Mouse (Mus musculus) gastrocnemius, adult 8-10 months (tissue): ENCODE data around the gene Ccdc39. TPM values are rescaled to one million over a fixed set of nuclear protein-coding genes. Genes with fewer than 3 reads are reported as not detected.

Experiments
- DNase-seq, 2 experiments: peaks; one replicate each; pipeline ENCODE4 v3.0.0; 2022; ENCODE audit warnings: low spot score in 2 of 2
- total RNA-seq, 4 experiments: library from RNA; stranded (reverse); gene quantifications; 2 replicates each; pipeline ENCODE4 v1.2.4; 2022

Ccdc39 gene
- total RNA-seq = under 1 TPM in 2 of 4 experiments, not detected in 2; 0.34 to 0.54 TPM

DNA sequence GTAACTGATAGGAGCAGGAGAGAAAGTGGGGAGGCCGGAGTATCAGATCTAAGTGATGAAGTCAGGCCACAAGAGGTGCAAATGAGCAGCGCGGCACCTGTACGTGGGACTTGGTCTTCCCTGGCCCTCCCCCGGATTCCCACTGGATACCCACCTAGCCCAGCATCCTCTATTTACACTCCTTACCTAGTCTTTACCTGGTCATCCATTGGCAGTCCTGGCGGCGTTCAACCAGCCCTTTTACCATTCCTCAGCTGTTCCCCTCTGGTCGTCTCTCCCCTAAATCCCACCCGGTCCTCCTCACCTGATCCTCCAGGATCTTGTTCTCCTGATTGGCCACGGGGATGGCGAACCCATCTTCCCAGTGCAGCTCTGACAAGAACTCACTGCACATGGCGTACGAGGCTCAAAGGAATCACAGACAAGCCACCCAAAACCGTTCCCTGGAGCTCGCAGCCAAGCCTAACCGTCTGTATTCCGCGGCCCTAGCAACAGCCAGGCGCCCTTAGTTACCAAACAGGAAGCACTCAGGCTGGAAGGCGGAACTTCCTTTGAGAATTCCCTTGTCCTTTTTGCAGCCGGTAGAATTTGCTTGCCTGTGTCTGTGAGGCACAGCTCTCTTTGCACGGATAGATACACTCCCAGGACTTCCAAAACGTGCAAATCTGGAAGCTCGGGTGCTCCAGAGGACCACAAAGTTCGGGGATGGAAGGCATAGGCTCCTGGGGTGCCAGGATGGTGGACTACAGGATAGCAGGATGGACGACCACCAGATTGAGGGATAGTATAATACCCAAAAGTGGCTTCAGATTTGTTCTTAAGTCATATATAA, at the start of gene Ccdc39:
TSS of gene Ccdc39 (minus strand) at position 510 of the 832 bp plus-strand sequence.
- peak; percentile 16 to 36 for DNase-seq

DNA sequence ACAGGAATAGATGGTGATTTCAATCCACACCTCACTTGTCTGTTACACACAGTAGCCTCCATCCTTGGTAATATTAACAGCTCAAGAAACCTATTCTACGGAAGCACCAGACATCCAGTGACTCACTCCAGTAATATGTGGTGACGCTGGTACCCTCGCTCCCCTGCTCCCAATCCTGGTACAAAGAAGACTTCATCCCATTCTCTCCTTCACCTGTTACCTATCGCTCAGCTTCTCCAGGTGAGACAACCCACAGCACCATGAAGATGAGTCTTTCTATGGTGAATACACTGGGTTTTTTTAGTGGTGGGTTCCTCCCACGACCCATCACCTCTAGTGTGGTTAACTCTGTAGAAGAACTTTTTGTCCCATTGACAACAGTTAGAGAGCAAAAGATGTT, 49.3 kb upstream of the Ccdc39 start:
- DNase-seq = no peak

DNA sequence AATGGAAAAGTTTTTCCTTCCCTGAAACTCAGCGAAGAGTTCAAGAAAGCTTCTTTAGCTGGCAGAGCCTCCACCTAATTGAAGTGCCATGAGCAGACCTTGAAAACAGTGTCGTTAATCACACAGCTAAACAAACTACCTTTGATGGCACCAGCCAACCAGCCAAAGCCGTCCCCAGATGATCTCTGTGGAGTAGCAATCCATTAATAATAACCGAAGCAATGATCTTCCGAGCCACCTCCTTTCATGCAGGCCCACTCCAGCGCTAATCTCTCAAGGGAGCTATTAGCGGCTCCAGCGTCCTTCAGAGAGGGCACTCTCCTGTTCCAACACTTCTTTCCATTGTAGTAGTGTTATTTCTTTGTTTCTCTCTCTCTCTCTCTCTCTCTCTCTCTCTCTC, 43.3 kb upstream of the Ccdc39 start:
- no peak for DNase-seq

DNA sequence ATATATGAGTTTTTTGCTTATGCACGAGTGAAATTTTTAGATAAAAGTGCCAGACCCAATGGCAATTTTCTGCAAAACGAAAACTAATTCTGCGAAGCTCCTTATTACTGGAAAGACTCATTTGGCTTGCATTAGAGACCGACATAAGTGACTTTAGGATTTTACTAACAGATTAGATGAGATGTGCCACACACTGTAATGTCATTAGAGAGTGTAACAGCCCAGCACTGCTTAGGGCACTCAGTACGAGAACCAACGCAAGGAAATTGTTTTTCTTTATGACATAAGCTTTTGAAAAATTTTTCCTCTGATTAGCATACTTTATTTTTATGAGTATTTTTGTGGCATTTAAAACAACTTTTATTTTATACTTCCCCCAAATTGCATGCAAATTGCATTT, 39.0 kb upstream of the Ccdc39 start:
- DNase-seq = no peak

DNA sequence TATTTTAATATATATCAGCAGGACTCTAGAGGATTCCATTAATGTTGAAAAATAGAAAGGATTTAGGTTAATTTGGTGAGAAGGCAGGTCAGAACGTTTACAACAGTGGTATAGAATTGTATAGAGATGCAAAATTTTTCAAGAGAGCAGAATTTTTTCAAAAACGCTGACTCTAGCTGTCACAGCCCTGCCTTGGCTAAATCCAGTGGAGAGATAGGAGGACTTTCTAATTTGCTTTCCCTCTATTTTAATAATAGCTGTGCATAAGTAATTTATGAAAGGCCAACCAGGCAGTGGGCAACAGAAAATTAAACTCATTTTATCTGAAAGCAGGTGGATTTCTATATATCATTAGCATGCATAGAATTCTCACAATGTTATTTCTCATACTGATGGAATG, 38.6 kb upstream of the Ccdc39 start:
- DNase-seq = no peak

DNA sequence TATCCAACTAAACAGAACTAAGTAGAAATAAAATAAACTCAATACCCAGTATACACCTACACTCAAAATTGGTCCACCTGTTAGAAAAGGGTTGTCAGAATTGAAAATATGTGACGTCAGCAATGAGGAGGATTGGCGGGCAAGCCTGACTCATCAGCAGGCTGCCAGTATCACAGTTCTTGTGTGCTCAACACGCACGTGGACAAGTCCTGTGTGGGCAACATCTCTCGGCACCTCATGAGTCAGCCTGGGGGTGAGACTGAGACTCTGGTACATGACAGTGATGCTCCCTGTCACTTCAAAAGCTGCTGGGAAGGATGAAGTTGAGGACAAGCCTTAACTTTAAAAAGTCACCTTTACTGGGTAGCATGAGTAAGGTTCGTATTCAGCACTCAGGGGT, 34.6 kb upstream of the Ccdc39 start:
- DNase-seq = no peak

DNA sequence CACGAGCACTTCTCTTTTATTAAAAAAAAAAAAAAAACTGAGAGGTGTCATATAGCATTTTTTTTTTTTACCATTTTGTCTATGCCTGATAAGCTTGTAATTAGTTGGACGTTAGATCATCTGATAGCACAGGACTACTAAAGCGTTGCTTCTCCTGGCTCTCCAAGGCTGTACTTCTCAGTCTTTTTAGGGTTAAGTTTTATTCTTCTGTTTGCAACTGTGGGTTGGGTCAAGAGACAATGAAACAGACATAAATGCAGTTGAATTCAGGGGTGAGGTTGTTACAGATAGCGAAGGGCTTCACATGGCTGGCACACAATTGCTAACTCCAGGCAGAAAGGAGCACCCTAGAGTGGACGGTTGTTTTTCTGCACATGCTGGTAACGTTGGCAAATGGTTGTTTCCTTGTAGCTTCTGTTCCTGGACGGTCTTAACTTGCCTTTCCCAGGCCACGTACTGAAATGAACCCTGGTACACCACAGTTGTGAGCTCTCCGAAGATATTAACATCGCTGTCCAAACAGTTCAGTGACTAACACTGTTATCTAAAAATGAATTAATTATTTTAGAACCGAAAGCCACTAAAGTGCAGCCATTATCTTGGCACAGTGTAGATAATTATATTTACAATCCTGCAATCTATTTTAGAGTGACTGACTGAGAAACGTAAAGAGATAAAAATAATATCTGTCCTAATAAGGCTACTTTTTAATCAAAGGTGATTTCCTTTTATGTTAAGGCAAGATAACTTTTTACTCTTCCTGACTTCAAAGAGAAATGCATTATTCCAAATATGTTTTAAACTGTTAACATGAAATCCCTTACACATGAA, 30.6 kb upstream of the Ccdc39 start:
- DNase-seq = no peak

DNA sequence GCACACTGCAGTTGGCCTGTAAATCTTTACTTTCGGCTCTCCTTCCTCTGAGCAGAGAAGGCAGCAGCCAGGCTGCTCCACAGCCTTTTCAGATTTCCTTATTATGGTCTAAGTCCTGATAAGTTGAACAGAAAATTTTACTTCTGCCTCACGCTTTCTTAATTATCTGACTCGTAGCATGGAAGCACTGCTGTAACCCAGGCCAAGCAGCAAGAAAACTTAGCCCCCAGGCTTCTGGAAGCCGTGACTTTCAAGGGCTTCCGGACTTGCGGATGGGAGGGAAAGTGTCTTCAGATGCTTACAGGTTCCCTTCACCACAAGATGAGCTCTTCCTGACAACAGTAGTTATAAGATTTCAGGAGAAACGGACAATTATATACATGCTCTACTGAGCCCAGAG, 29.7 kb upstream of the Ccdc39 start:
- DNase-seq = no peak

DNA sequence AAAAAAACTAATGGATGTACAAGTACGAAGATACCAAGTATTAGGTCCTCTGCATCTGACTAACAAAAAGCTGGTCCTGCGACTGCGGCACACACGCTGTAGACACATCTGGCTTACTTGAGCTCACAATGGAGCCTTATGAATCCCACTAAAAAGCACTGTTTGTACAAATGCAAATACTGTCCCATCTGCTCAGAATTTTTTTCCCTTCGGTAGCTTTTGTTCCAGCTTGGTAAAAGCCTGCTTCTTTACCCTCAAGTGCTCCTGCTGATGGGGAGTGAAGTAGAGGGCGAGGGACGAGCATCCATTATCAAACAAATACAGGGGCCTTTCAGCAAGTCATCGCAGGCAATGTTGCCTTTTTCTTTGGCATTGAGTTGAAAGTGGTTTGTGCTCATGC, 29.3 kb upstream of the Ccdc39 start:
- no peak for DNase-seq

DNA sequence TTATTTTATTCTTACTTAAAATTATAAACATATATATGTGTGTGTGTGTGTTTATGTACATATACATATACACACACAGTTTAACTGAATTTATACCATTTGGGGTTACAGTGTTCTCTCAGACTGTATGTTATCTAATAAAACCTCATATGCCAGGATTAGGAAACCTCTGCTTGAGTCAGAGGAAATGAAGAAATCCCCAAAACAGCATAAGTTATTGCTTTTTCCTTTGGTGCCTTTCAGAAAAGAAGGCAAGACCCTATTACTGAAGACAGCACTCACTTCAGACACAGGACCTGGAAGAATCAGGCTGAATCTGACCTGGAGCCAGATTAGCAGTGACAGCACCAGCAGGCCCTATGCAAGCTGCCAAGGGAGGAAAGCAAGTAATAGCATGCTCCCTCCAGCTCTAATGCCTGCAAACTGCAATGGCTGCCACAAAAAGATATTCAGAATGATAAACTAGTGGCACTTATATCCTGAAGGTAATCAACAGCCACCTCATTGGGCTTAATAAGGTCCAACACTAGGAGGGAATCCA, 20.0 kb upstream of the Ccdc39 start:
- DNase-seq = no peak

DNA sequence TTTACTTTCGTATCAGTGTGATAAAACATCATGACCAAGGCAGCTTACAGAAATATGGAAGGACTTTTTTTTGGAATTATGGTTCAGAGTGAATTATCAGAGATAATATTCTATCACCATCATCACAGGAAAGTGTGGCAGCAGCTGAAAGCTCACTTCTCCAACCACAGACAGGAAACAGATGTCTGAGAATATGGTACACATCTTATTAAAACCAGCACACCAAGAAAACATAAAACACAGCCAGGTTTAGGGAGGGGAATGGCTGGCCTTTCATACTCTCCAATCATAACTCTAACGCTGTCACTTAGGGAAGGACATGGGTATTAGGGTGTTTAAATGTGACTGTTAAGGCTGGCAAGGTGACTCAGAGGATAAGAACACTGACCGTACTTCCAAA, 14.8 kb upstream of the Ccdc39 start:
- DNase-seq = no peak

DNA sequence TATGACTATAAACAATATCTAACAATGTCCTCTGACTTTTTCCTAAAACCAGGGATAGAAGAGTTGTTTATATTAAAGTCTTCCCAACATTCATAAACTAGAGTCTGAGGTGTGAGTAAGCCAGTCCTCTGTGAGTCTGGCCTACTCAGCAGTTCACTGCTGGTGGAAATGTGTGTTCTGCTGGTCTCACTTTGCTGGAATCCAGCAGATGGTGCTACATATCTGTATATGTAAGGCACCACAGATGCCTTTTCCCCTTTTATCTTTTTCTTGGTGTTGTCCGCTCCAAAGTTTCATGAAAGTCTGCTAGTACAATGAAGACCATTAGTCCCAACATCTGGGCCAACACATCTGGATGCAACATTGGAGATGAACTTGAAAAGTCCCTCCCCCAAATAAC, 9.0 kb upstream of the Ccdc39 start:
- no peak for DNase-seq

DNA sequence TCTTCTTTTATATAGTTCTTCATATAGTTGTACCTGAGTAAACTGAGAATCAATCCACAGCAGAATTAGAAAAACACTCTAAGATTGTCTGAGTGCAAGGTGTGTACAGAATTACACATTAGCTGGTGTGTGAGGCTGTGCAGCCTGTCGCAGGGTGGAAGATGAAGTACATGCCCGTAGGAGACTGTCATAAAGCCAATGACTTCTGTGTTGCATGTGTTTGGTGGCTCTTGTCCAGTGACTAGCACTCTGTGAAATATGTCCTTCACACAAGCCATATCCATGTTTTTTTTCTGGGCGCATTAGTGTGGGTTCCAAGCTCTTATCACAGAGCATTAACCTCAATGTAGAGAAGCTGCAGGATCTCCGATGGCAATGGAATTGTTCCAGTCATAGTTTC, 6.7 kb upstream of the Ccdc39 start:
- no peak for DNase-seq

DNA sequence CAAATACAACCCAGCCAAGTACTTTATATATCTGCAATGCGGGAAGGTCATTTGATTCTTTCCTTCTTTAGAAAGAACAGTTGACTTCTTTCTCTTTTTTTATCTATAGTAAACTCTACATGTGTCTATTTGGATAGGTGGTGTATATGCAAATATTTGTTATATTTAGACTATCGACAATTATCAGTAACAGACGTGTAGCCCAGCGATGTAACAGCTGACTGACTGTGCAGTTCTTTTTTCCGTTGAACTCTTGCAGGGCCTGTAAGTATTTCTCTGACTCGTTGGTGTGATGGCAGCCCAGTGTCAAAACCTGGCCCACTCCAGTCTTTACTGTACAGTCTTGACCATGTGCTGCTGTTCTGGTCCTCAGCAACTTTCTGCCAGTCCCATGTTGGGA, 2.5 kb upstream of the Ccdc39 start:
- DNase-seq = no peak

DNA sequence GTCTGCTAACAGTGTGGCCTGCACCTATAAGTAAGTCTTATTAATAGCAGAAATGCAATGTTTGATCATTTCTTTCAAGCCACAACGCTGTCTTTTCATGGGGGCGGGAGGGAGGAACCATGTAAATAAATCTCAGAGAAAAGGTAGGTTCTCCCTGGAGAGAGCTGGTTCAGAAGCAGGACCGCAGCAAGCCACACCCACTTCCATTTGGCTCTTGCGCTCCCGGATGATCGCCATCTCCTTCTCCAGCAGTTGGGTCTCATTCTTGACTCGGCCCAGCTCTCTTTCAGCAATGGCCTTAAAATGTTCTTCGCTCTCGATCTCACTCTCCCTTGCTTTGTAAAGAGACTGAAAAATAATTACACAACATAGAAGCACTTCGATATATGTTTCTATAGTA, 5.2 kb downstream of the Ccdc39 start:
- DNase-seq = no peak

DNA sequence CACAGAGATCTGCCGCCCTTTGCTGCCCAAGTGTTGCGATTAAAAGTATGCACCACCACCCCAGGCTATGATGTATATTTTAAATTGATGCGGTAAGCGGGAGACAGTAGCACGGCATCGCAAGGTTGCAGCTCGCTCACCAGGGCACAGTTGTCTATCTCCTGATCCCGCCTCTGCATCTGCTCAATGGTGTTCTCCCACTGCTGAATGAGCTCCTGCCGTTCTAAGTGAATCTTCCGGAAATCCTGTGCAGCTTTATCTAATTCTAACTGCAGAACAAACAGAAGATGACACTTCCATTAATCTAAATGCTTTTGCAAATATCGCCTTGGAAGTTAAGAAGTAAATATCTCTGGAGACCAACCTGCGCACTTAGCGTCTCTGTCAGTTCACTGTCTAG, 7.5 kb downstream of the Ccdc39 start:
- no peak for DNase-seq

DNA sequence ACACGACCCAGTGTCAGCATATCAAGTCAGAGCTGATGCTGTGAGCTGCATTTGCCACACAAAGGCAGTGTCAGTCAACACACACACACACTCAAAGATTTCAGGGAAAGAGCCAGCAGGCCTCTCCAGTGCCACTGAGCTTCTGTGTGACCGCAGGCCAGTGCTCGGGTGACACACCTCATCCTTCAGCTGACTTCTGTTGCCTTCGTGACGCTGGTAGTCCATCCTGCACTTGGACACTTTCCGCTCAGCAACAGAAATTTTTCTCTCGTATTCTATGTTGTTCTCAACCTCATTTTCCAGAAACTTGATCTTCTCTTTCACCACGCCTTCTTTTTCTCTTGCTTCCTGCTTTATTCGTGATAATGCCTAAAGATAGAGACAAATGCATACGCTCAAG, 11.8 kb downstream of the Ccdc39 start:
- no peak for DNase-seq

DNA sequence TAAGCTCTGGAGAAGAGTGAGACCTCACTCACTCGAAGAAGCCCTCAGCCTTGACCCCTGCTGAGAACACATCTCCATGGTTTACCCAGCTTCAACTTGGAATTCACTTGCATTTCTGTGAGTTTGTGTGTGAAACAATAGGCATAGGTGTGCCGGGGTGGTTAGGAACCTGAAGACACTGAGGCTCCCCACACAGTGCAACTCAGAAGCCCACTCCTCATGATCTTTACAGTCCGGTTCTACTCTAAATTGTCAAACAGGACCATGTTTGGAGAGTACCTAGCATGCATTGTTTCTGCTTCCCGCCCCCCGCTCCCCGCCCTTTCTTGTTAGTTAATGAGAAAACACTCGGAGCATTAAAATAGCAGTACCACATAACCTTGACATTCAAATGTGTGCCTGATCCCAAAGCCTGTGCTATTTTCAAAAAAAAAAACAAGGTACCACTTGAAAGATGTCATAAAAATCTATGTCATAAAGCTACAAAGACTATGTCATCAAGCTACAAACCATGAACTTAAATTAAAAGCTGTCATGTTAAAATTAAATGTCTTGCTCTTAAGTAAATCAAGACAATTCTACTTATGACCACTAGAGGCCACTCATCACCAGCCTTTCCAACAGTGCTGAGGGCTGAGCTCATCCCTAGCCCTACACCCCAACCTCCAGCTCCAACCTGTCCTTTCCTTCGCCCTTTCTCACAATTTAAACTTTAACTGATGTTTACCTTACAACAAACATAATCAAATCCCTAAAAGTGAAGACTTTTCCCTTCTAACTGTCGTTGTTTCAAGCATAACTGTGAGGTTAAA, 19.8 kb downstream of the Ccdc39 start:
- no peak for DNase-seq

DNA sequence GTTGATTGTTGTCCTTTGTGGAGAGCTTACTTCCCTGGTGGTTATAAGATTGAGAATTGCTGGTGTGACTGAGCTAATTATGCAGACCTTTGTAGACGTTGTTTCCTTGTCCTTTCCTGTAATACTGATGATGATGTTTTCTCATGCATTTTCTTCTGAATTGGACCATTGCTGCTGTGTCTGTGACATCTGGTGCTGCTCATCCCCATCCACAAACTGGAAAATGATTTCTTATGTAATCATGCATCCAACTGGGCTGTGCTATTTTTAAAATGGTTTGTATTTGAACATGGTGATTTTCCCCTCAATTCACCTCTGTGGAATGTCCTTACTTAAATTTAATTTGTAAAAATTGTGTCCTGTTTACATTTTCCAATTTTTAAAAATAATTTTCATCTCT, 37.0 kb downstream of the Ccdc39 start:
- DNase-seq = no peak

DNA sequence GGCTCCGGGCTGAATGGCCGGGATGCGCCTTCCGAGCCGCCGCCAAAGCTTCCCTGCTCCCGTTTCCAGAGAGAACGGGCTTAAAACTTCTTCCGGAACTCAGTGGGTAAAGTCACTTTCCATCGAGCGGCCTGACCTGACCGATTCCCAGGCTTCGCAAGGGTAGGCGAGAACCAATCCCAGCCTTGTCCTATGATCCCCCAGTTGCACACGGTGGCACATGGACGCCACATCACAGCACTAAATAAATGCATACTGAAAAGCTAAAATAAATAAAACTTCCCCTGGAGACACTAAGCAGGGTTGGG, 43.6 kb downstream of the Ccdc39 start:
- DNase-seq = no peak

DNA sequence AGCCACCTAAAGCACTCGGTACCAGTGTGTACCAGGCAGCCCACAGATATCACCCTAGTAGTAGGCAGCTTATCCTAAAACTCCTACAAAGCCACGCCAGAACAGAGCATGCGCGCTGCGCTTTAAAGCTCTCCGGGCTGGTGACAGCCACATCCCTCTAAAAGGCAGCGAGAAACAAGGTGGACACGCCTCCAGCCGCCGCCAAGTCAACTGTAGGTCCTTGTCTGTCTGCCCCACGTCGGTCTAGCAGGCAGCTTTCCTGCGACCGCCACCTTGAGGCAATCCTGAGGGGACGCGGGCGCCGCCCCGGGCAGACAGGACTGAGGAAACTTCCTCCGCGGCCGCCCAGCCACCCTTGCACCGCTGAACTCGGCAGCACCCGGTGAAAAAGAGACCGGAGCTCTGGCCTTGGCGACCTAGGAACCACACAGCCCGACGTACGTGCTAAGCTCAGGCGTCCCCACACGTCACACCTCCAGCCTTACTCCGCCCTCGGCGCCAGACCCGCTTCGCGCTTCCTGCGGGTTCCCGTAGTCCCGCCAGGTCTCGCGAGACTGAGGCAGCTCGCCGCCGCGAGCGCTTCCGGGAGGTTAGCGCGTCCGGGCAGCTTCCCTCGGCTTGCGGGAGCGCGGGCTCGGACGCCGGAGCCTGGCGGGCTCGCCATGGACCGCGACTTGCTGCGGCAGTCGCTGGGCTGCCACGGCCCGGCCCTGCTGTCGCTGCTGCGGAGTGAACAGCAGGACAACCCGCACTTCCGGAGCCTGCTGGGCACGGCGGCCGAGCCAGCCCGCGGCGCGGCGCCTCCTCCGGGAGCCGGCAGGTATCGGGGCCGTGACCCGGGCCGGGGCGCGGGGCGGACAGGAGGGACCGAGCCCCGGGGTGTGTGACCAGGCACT, 44.2 kb downstream of the Ccdc39 start, which contains the start of gene Ttc14:
TSS of gene Ttc14 (plus strand) at position 216 of the 896 bp plus-strand sequence.
- DNase-seq = peak; percentile 89 to 92
